Mouse (Mus musculus) gastrocnemius, postnatal 25 days (tissue): ENCODE measurements around the gene Cped1. TPM values are rescaled to one million over a fixed set of nuclear protein-coding genes. Genes with fewer than 3 reads are reported as not detected.

Experiments
- total RNA-seq, 2 experiments: library from RNA; stranded (reverse); gene quantifications; 1 replicate in 1 of 2; 2 replicates in 1 of 2; pipeline ENCODE4 v1.2.3; 2021

Cped1 gene
- total RNA-seq, 2 experiments from 2014 or later, result 16.8 to 22.7 TPM

Other genes starting within 250 kb of the Cped1 start
- 10 to 100 TPM; 13.9 to 37.2 TPM for gene Tspan12, start 133.4 kb upstream of the Cped1 start, total RNA-seq
- gene Ing3, start 36.3 kb upstream of the Cped1 start, total RNA-seq, result 10 to 100 TPM in 1 of 2 experiments, 1 to 10 TPM in 1; 9.3 to 10.2 TPM